Mouse (Mus musculus) cerebellum, postnatal 4 days (tissue): ENCODE data around the gene Zc3h12a.

Experiments used
- DNase-seq, 2 experiments: peaks; one replicate each; pipeline ENCODE4 v3.0.0; 2022; ENCODE audit warnings: low spot score in 2 of 2, mixed read lengths in 1 of 2

Gene Zc3h12a

GRCm38 (mm10) chr4:125144627-125145026 lies 17.0 kb upstream of the Zc3h12a start:
- DNase-seq: no peak

- no peak for DNase-seq
Measured at GRCm38 (mm10) chr4:125144211-125144610, 16.6 kb upstream of the Zc3h12a start.

GRCm38 (mm10) chr4:125138321-125138720 lies 10.7 kb upstream of the Zc3h12a start:
- no peak for DNase-seq

GRCm38 (mm10) chr4:125136303-125136888 lies 8.8 kb upstream of the Zc3h12a start:
- DNase-seq: no peak

- DNase-seq: no peak
Measured at GRCm38 (mm10) chr4:125135076-125135855, 7.6 kb upstream of the Zc3h12a start.

GRCm38 (mm10) chr4:125134631-125135030 lies 7.0 kb upstream of the Zc3h12a start:
- DNase-seq: no peak

GRCm38 (mm10) chr4:125134192-125134591 lies 6.6 kb upstream of the Zc3h12a start:
- no peak for DNase-seq

GRCm38 (mm10) chr4:125132394-125132793 lies 4.8 kb upstream of the Zc3h12a start:
- DNase-seq: peak; percentile 68 to 87

GRCm38 (mm10) chr4:125131493-125131892 lies 3.9 kb upstream of the Zc3h12a start:
- DNase-seq: no peak

GRCm38 (mm10) chr4:125126761-125127160 lies 879 bp downstream of the Zc3h12a start:
- DNase-seq: no peak

- DNase-seq: no peak
Measured at GRCm38 (mm10) chr4:125126186-125126585, 1.5 kb downstream of the Zc3h12a start.

- no peak for DNase-seq
Measured at GRCm38 (mm10) chr4:125125361-125125921, 2.2 kb downstream of the Zc3h12a start.

- DNase-seq: no peak
Measured at GRCm38 (mm10) chr4:125124424-125125209, 3.0 kb downstream of the Zc3h12a start.

- DNase-seq: no peak
Measured at GRCm38 (mm10) chr4:125123279-125123671, 4.4 kb downstream of the Zc3h12a start.

GRCm38 (mm10) chr4:125122431-125123278 lies 5.0 kb downstream of the Zc3h12a start:
- no peak for DNase-seq

- no peak for DNase-seq
Measured at GRCm38 (mm10) chr4:125119721-125120120, 7.9 kb downstream of the Zc3h12a start.

- no peak for DNase-seq
Measured at GRCm38 (mm10) chr4:125119070-125119469, 8.6 kb downstream of the Zc3h12a start.

GRCm38 (mm10) chr4:125117902-125118320 lies 9.7 kb downstream of the Zc3h12a start:
- no peak for DNase-seq

- no peak for DNase-seq
Measured at GRCm38 (mm10) chr4:125116929-125117328, 10.7 kb downstream of the Zc3h12a start.

- DNase-seq: peak in 1 of 2 experiments; percentile 71
Measured at GRCm38 (mm10) chr4:125116090-125116861, 11.4 kb downstream of the Zc3h12a start.
